In genomic region chr5:151651411-151651784, GRCm38 (mm10) we compare ENCODE assay signal across 10 mouse cellular contexts. TPM values are rescaled to one million over a fixed set of nuclear protein-coding genes. Genes with fewer than 3 reads are reported as not detected.
DNase-seq lines count a peak whose midpoint lies in the region; ATAC-seq and TF ChIP-seq lines count a peak whose summit lies in the region.
"Had no signal": no experiment of that assay in that cellular context is flagged by ENCODE, and none has a peak within 500 bp of the region (broad histone marks: within the 10 kb centered on the region; RNA-seq: fewer than 3 reads in every experiment).

No protein-coding gene starts in this region.

- no peak for ATAC-seq in heart, embryonic 15.5 days (replicated peaks; ENCODE audit: insufficient number of reproducible peaks, insufficient read depth, low FRiP score, low read depth)
- no peak for ATAC-seq in hindbrain, embryonic 16.5 days
- peak; percentile 5; the same call in 1 of the 2 replicates for ATAC-seq in midbrain, embryonic 12.5 days (ENCODE audit: low FRiP score, low read depth)

- H3K9me3 ChIP-seq in heart, embryonic 15.5 days (replicated peaks) = no peaks in the 10 kb centered on the region
- no peaks in the 10 kb centered on the region for H3K9me3 ChIP-seq in hindbrain, embryonic 16.5 days (ENCODE audit: control insufficient read depth, low read length)
- no peaks in the 10 kb centered on the region for H3K9me3 ChIP-seq in midbrain, embryonic 12.5 days

- H3K27ac ChIP-seq in heart, embryonic 15.5 days = peak overlapping the region; percentile 82; the same call in 1 of the 2 replicates
- no peak overlapping the region for H3K27ac ChIP-seq in cortical plate, adult 2 months (ENCODE audit: insufficient read depth, low read length)
- peak overlapping the region; percentile 54; the same call in 1 of the 2 replicates for H3K27ac ChIP-seq in hindbrain, embryonic 16.5 days (ENCODE audit: low read depth, low read length)
- H3K27ac ChIP-seq in midbrain, embryonic 12.5 days (replicated peaks) = peak overlapping the region; percentile 75

- no peak for TF ChIP-seq CTCF in cortical plate, adult 2 months (IDR thresholded peaks at IDR 0.05; ENCODE audit: extremely low read depth, insufficient read depth, low read length)

- peaks cover 23% of the 10 kb centered on the region for H3K36me3 ChIP-seq in heart, embryonic 15.5 days
- H3K36me3 ChIP-seq in hindbrain, embryonic 16.5 days (ENCODE audit: control insufficient read depth, insufficient read depth, low read length) = peaks cover 11% of the 10 kb centered on the region
- H3K36me3 ChIP-seq in midbrain, embryonic 12.5 days = peaks cover 31% of the 10 kb centered on the region

- peak overlapping the region; percentile 75 for H3K4me2 ChIP-seq in heart, embryonic 15.5 days
- peak overlapping the region; percentile 40 for H3K4me2 ChIP-seq in hindbrain, embryonic 16.5 days (ENCODE audit: low read length)
- 0 out of 2 replicates have a peak overlapping the region, but pooled peaks have one; percentile 71 for H3K4me2 ChIP-seq in midbrain, embryonic 12.5 days (replicated peaks)

- H3K4me1 ChIP-seq in heart, embryonic 15.5 days (replicated peaks) = peaks cover 9% of the 10 kb centered on the region
- H3K4me1 ChIP-seq in cortical plate, adult 2 months (ENCODE audit: control insufficient read depth, insufficient read depth, low read length) = no peaks in the 10 kb centered on the region
- H3K4me1 ChIP-seq in hindbrain, embryonic 16.5 days (ENCODE audit: control insufficient read depth, insufficient read depth, low read depth, low read length) = peaks cover 10% of the 10 kb centered on the region
- H3K4me1 ChIP-seq in midbrain, embryonic 12.5 days = peaks cover 10% of the 10 kb centered on the region

- TF ChIP-seq POLR2A in cortical plate, adult 2 months (IDR thresholded peaks at IDR 0.05; ENCODE audit: extremely low read depth, insufficient read depth, low read length) = no peak

- 69% methylated on average over 3 of the region's 3 CpGs for WGBS in heart, embryonic 15.5 days
- WGBS in hindbrain, embryonic 16.5 days = 65% methylated on average over 3 of the region's 3 CpGs
- 64% methylated on average over 3 of the region's 3 CpGs for WGBS in midbrain, embryonic 12.5 days

- no peak overlapping the region for H3K9ac ChIP-seq in heart, embryonic 15.5 days
- no peak overlapping the region for H3K9ac ChIP-seq in hindbrain, embryonic 16.5 days (ENCODE audit: low read depth, low read length)
- H3K9ac ChIP-seq in midbrain, embryonic 12.5 days (replicated peaks) = no peak overlapping the region

- DNase-seq in heart, adult 18-20 months = no peak
- DNase-seq in adrenal gland, postnatal 14 days = no peak
- no peak for DNase-seq in layer of hippocampus, adult 11-12 months (ENCODE audit: low spot score)
- no peak for DNase-seq in urinary bladder, postnatal 25 days (ENCODE audit: low spot score)

- no peaks in the 10 kb centered on the region for H3K27me3 ChIP-seq in heart, embryonic 15.5 days
- H3K27me3 ChIP-seq in hindbrain, embryonic 16.5 days (replicated peaks; ENCODE audit: control insufficient read depth, insufficient read depth, low read length) = no peaks in the 10 kb centered on the region
- no peaks in the 10 kb centered on the region for H3K27me3 ChIP-seq in midbrain, embryonic 12.5 days

- H3K4me3 ChIP-seq in heart, embryonic 15.5 days = peak overlapping the region; percentile 76
- peak overlapping the region; percentile 87; the same call in 1 of the 2 replicates for H3K4me3 ChIP-seq in cortical plate, adult 2 months (ENCODE audit: insufficient read depth, low read length)
- peak overlapping the region; percentile 70 for H3K4me3 ChIP-seq in hindbrain, embryonic 16.5 days (ENCODE audit: low read length)
- H3K4me3 ChIP-seq in midbrain, embryonic 12.5 days = no peak overlapping the region

RNA-seq across cellular contexts. Expression of gene Rfc3, which starts 0.4 kb away (rescaled TPM):
- 38.7 and 48.3 TPM in 2 replicates for polyA plus RNA-seq in heart, embryonic 15.5 days (2015; fragmentation: Nextera tagmentation; extraction: Ambion mirVana)
- 1 to 10 TPM; 4.5 to 4.9 TPM for total RNA-seq in heart, adult 18-20 months (2021)
- polyA plus RNA-seq in cortical plate, adult 2 months (2012; rRNA removed) = 9.6 and 11.5 TPM in 2 replicates
- 56.5 and 58.1 TPM in 2 replicates for polyA plus RNA-seq in hindbrain, embryonic 16.5 days (2015; fragmentation: Nextera tagmentation; extraction: Ambion mirVana)
- polyA plus RNA-seq in midbrain, embryonic 12.5 days (2016; fragmentation: Nextera tagmentation; extraction: Ambion mirVana) = 101 and 109 TPM in 2 replicates
- total RNA-seq in adrenal gland, postnatal 14 days (2021) = 20.2 and 21.0 TPM in 2 replicates

RNA-seq across cellular contexts. Expression of gene Vmn2r18, which starts 45.6 kb away (rescaled TPM):
- polyA plus RNA-seq in heart, embryonic 15.5 days (2015; fragmentation: Nextera tagmentation; extraction: Ambion mirVana) = not detected in 2 replicates
- total RNA-seq in heart, adult 18-20 months (2021) = not detected
- polyA plus RNA-seq in cortical plate, adult 2 months (2012; rRNA removed) = 0.04 TPM in 1 of 2 replicates, not detected in the other
- polyA plus RNA-seq in hindbrain, embryonic 16.5 days (2015; fragmentation: Nextera tagmentation; extraction: Ambion mirVana) = 0.06 TPM in 1 of 2 replicates, not detected in the other
- polyA plus RNA-seq in midbrain, embryonic 12.5 days (2016; fragmentation: Nextera tagmentation; extraction: Ambion mirVana) = 0.09 TPM in 1 of 2 replicates, not detected in the other
- total RNA-seq in adrenal gland, postnatal 14 days (2021) = not detected in 2 replicates
- total RNA-seq: gastrocnemius, postnatal 14 days; monocyte, adult 5-6 weeks had no signal
